Mouse (Mus musculus) layer of hippocampus, postnatal 10 days (tissue): ENCODE data around the gene Setd5. TPM values are rescaled to one million over a fixed set of nuclear protein-coding genes. Genes with fewer than 3 reads are reported as not detected.
A peak's percentile ranks its signal among the peaks of the same experiment; 100 is the strongest.

Experiments used
- DNase-seq, 2 experiments: peaks; one replicate each; pipeline ENCODE4 v3.0.0; 2021; ENCODE audit warnings: low spot score in 2 of 2
- total RNA-seq, 2 experiments: library from RNA; stranded (reverse); gene quantifications; 2 replicates each; pipeline ENCODE4 v1.2.3; 2021

Gene Setd5
- total RNA-seq, 2 experiments from 2014 or later: 130 TPM

GRCm38 (mm10) chr6:113109956-113110355 lies 32.8 kb downstream of the Setd5 start:
- no peak for DNase-seq

GRCm38 (mm10) chr6:113120806-113121205 lies 43.6 kb downstream of the Setd5 start:
- no peak for DNase-seq

- no peak for DNase-seq
Measured at GRCm38 (mm10) chr6:113133360-113133759, 56.2 kb downstream of the Setd5 start.

GRCm38 (mm10) chr6:113141389-113142094 lies 64.4 kb downstream of the Setd5 start:
- no peak for DNase-seq

- no peak for DNase-seq
Measured at GRCm38 (mm10) chr6:113144764-113145163, 67.6 kb downstream of the Setd5 start.

GRCm38 (mm10) chr6:113145249-113145648 lies 68.1 kb downstream of the Setd5 start:
- no peak for DNase-seq

GRCm38 (mm10) chr6:113154071-113154470 lies 76.9 kb downstream of the Setd5 start:
- no peak for DNase-seq

GRCm38 (mm10) chr6:113154886-113155285 lies 77.7 kb downstream of the Setd5 start:
- no peak for DNase-seq

GRCm38 (mm10) chr6:113156064-113156463 lies 78.9 kb downstream of the Setd5 start:
- DNase-seq: no peak

GRCm38 (mm10) chr6:113160106-113160505 lies 82.9 kb downstream of the Setd5 start:
- DNase-seq: no peak

- no peak for DNase-seq
Measured at GRCm38 (mm10) chr6:113161982-113162381, 84.8 kb downstream of the Setd5 start.

GRCm38 (mm10) chr6:113163513-113163912 lies 86.3 kb downstream of the Setd5 start:
- no peak for DNase-seq

GRCm38 (mm10) chr6:113166661-113167251 lies 89.6 kb downstream of the Setd5 start:
- DNase-seq: peak; percentile 39 to 56

- DNase-seq: no peak
Measured at GRCm38 (mm10) chr6:113168316-113168975, 91.3 kb downstream of the Setd5 start.

GRCm38 (mm10) chr6:113169852-113170251 lies 92.7 kb downstream of the Setd5 start:
- no peak for DNase-seq

GRCm38 (mm10) chr6:113170651-113171050 lies 93.5 kb downstream of the Setd5 start:
- no peak for DNase-seq

- no peak for DNase-seq
Measured at GRCm38 (mm10) chr6:113172011-113172410, 94.8 kb downstream of the Setd5 start.

- DNase-seq: peak; percentile 58 to 70
Measured at GRCm38 (mm10) chr6:113172568-113172967, 95.4 kb downstream of the Setd5 start.

- DNase-seq: no peak
Measured at GRCm38 (mm10) chr6:113175469-113175868, 98.3 kb downstream of the Setd5 start.

GRCm38 (mm10) chr6:113176613-113177012 lies 99.4 kb downstream of the Setd5 start:
- DNase-seq: no peak

- peak; percentile 28 to 51 for DNase-seq
Measured at GRCm38 (mm10) chr6:113178286-113179194, 101.4 kb downstream of the Setd5 start.
